18 mouse cellular contexts compared by ENCODE assay signal in genomic region chr4:119760820-119761219, GRCm38 (mm10). TPM values are rescaled to one million over a fixed set of nuclear protein-coding genes. Genes with fewer than 3 reads are reported as not detected.
A peak's percentile ranks its signal among the peaks of the same experiment; 100 is the strongest.
DNase-seq lines count a peak whose midpoint lies in the region; ATAC-seq and TF ChIP-seq lines count a peak whose summit lies in the region.
"Had no signal": no experiment of that assay in that cellular context is flagged by ENCODE, and none has a peak within 500 bp of the region (broad histone marks: within the 10 kb centered on the region; RNA-seq: fewer than 3 reads in every experiment).

No protein-coding gene starts in this region.

- TF ChIP-seq CTCF in stomach, postnatal 0 days (IDR thresholded peaks at IDR 0.05; ENCODE audit: low read depth), result peak; percentile 38

- no peak for TF ChIP-seq EP300 in stomach, postnatal 0 days (optimal IDR thresholded peaks at IDR 0.05)

- DNase-seq in heart, adult 11 months, result peak; percentile 79
- DNase-seq in heart, adult 8-10 months (ENCODE audit: low spot score), result no peak
- no peak for DNase-seq in lung, postnatal 14 days
- DNase-seq in cerebellum, adult 11-12 months, result peak; percentile 55
- no peak for DNase-seq in stomach, postnatal 0 days (ENCODE audit: low spot score)
- DNase-seq in thymus, adult 18-20 months, result no peak
- DNase-seq: gastrocnemius, postnatal 25 days; heart, postnatal 4 days; kidney, adult 2 months; kidney, postnatal 25 days; left cerebral cortex, postnatal 4 days; spleen, adult 18-20 months had no signal

- H3K4me1 ChIP-seq in lung, embryonic 16.5 days (replicated peaks; ENCODE audit: control insufficient read depth, insufficient read depth, low read length), result no peaks in the 10 kb centered on the region
- no peaks in the 10 kb centered on the region for H3K4me1 ChIP-seq in stomach, postnatal 0 days (replicated peaks; ENCODE audit: control insufficient read depth, insufficient read depth)
- H3K4me1 ChIP-seq: heart, embryonic 12.5 days; midbrain, embryonic 15.5 days had no signal

- no peak overlapping the region for H3K4me3 ChIP-seq in lung, embryonic 16.5 days (ENCODE audit: low read length)
- no peak overlapping the region for H3K4me3 ChIP-seq in stomach, postnatal 0 days (ENCODE audit: low read depth, low read length)
- H3K4me3 ChIP-seq: heart, embryonic 12.5 days; lung, embryonic 15.5 days; midbrain, embryonic 15.5 days had no signal

- H3K9ac ChIP-seq in lung, embryonic 16.5 days (ENCODE audit: low read length), result no peak overlapping the region
- no peak overlapping the region for H3K9ac ChIP-seq in stomach, postnatal 0 days (ENCODE audit: low read length)
- H3K9ac ChIP-seq: heart, embryonic 12.5 days; lung, embryonic 15.5 days; midbrain, embryonic 15.5 days had no signal

- H3K4me2 ChIP-seq in lung, embryonic 16.5 days (ENCODE audit: low read depth, low read length), result no peak overlapping the region
- H3K4me2 ChIP-seq in stomach, postnatal 0 days (replicated peaks; ENCODE audit: low read depth), result no peak overlapping the region
- H3K4me2 ChIP-seq: heart, embryonic 12.5 days; lung, embryonic 15.5 days; midbrain, embryonic 15.5 days had no signal

- no peaks in the 10 kb centered on the region for H3K27me3 ChIP-seq in lung, embryonic 16.5 days (ENCODE audit: control insufficient read depth, insufficient read depth, low read depth, low read length)
- H3K27me3 ChIP-seq in stomach, postnatal 0 days (ENCODE audit: control insufficient read depth, insufficient read depth, low read length), result no peaks in the 10 kb centered on the region
- H3K27me3 ChIP-seq: heart, embryonic 12.5 days; lung, embryonic 15.5 days; midbrain, embryonic 15.5 days had no signal

- H3K9me3 ChIP-seq in lung, embryonic 16.5 days (ENCODE audit: control insufficient read depth, low read length), result 0 out of 2 replicates have a peak, but pooled peaks cover 3% of the 10 kb centered on the region
- no peaks in the 10 kb centered on the region for H3K9me3 ChIP-seq in stomach, postnatal 0 days (ENCODE audit: control insufficient read depth, low read length)
- H3K9me3 ChIP-seq: G1E; lung, embryonic 15.5 days; midbrain, embryonic 15.5 days had no signal

- no peaks in the 10 kb centered on the region for H3K36me3 ChIP-seq in lung, embryonic 16.5 days (ENCODE audit: control insufficient read depth, insufficient read depth, low read length)
- no peaks in the 10 kb centered on the region for H3K36me3 ChIP-seq in stomach, postnatal 0 days (ENCODE audit: control insufficient read depth, insufficient read depth, low read length)
- H3K36me3 ChIP-seq: G1E; heart, embryonic 12.5 days; lung, embryonic 15.5 days; midbrain, embryonic 15.5 days had no signal

- H3K27ac ChIP-seq in lung, embryonic 16.5 days (ENCODE audit: low read length), result no peak overlapping the region
- no peak overlapping the region for H3K27ac ChIP-seq in stomach, postnatal 0 days (replicated peaks)
- H3K27ac ChIP-seq: hindbrain, postnatal 0 days; lung, embryonic 15.5 days; midbrain, embryonic 15.5 days had no signal

- 0 out of 2 replicates have a peak, but pooled peaks have one; percentile 23 for ATAC-seq in lung, embryonic 16.5 days (ENCODE audit: low read depth)
- no peak for ATAC-seq in stomach, postnatal 0 days (ENCODE audit: low FRiP score, low TSS enrichment)
- ATAC-seq: hindbrain, postnatal 0 days; midbrain, embryonic 15.5 days had no signal

- WGBS in lung, embryonic 16.5 days, result 68% methylated on average over 7 of the region's 7 CpGs
- WGBS in stomach, postnatal 0 days, result 71% methylated on average over 7 of the region's 7 CpGs

RNA-seq across cellular contexts. Expression of gene Hivep3, which starts 27.2 kb away (rescaled TPM):
- total RNA-seq in heart, adult 8-10 months (2022), result 10 to 100 TPM in 2 of 4 experiments, 1 to 10 TPM in 2; 7.4 to 11.0 (median 9.2) TPM
- 27.9 and 30.3 TPM in 2 replicates for polyA plus RNA-seq in lung, embryonic 16.5 days (2015; fragmentation: Nextera tagmentation; extraction: Ambion mirVana)
- polyA plus RNA-seq in stomach, postnatal 0 days (2015; fragmentation: Nextera tagmentation; extraction: Ambion mirVana), result 6.0 and 7.1 TPM in 2 replicates
- polyA plus RNA-seq: G1E had no signal

Comparison
In these comparisons a context has a peak if more than half of its experiments do, and no peak if none do; other contexts are left out.
1. DNase-seq: peak in heart, adult 11 months (single experiment) and cerebellum, adult 11-12 months (single experiment); none in heart, adult 8-10 months (single experiment), lung, postnatal 14 days (single experiment), stomach, postnatal 0 days (single experiment) and thymus, adult 18-20 months (0 of 2).